Mouse (Mus musculus) frontal cortex, postnatal 36 days (tissue): ENCODE results near the gene 9130213A22Rik.

ENCODE experiments used
- DNase-seq, 2 experiments: peaks; one replicate each; pipeline ENCODE4 v3.0.0; 2022; ENCODE audit warnings: low spot score in 2 of 2

Gene 9130213A22Rik

DNA sequence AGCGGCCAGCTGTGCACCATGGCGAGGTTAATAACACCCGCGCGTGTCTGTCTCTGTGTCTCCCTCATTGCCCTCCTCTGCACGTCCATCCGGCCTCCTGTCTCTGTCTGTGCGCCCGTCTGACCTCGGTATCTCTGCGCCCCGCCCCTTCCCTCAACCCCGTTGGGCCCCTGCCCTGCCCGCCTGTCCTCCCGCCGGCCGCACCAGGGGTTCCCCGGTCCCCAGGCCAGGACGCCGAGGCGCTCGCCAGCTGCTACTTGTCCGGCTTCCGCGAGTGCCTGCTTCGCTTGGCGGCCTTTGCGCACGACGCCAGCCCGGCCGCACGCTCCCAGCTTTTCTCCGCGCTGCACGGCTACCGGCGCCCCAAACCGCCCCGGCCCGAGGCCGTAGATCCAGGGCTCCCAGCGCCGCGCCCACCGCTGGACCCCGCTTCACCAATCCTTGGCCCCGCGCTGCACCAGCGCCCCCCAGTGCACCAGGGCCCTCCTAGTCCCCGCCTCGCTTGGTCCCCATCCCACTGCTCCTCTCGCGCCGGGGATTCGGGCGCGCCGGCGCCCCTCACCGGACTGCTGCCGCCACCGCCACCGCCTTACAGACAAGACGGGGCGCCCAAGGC is at the start of gene 9130213A22Rik:
Gene 9130213A22Rik, minus strand, starts transcription at position 254 of the 616 bp plus-strand sequence.
- peak; percentile 84 to 88 for DNase-seq

DNA sequence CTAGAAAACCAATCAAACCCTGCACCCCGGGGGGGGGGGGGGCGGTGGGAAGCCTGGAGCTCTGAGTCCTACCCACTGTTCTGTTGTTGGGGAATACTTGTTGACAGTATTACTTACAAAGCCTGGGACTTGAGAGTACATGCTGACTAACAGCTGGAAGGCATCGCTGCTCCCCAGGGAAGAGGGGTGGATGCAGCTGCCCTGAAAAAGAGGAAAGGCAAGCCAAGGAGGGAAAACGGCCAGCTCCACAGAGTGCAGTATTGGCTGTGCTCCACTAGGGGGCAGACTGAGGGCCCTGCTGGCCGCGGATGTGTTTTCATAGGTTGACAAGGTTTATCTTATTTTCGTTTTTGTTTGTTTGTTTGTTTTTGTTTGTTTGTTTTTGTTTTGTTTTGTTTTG is 49.2 kb upstream of the 9130213A22Rik start:
- no peak for DNase-seq

DNA sequence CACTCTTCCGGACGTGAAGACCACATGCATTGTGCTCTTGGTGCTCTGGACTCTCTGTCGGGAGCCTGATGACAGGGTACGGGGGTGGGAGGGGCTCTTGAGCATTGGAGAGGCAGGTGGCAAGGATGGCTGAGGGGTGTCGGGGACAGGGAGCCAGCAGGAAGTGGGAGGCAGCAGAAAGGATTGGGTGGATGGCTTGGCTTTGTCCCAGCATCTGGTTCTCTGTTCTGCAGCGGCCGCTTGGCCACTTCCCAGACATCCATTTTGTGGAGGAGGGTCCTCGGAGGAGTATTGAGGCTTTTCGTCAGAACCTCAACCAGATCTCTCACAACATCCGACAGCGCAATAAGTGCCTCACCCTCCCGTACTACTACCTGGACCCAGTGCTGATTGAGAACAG is 46.9 kb upstream of the 9130213A22Rik start:
- peak; percentile 67 to 73 for DNase-seq

DNA sequence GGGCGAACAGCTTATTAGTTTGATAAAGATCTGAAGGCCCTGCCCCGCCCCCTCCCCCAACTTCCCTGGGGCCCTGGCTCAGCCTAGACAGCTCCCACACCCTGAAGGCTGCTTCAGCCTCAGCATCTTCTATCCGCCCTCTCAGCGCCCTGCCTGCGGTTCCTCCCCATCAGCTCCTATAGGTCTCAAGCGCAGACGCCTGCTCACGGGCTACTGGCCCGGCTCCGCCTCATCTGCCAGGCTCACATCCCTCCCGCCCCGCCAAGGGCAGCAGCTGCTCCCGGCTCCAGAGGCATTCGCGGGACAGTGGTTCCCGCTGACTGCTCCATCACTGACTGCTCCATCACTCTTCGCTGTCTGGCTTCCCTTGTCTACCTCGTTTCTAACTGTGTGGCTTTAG is 34.4 kb upstream of the 9130213A22Rik start, which contains the start of gene Alox12b:
Gene Alox12b, plus strand, starts transcription at position 190 of the 400 bp plus-strand sequence.
- DNase-seq: peak in 1 of 2 experiments; percentile 38

DNA sequence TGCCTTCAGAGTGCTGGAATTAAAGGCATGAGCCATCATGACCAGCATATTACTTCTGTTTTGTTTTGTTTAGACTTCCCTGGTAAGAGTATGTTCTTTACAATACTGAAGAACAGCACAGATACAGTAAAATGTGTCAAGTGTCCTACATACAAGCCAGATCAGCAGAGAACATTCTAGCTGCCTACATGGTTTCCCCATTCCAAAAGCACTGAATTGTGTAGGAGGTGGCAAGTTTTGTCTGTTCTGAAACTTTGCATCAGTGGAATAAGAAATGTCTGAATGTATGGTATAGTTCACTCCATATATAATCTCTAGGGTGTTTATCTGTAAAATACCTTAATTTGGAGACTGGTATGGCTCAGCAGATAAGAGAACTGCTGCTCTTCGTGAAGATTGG is 33.0 kb upstream of the 9130213A22Rik start:
- DNase-seq: peak in 1 of 2 experiments; percentile 52

DNA sequence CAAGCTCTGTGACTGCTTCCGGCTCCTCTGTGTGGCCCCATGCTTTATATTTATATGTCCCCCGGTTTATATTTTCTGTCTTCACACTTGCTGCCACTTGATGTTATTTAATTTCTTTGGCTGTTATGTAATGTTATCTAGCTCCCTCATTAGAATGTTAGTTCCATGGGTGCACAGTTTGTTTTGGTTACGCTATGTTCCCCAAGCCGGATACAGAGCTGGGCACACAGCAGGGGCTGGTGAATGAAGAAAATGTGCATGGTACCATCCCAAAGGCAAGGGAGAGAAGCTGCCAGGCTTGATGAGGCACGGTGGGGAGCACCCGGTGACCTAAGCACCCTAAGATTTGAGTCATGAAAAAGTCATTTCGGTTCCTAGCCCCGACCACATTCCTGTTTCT is 31.4 kb upstream of the 9130213A22Rik start:
- no peak for DNase-seq

DNA sequence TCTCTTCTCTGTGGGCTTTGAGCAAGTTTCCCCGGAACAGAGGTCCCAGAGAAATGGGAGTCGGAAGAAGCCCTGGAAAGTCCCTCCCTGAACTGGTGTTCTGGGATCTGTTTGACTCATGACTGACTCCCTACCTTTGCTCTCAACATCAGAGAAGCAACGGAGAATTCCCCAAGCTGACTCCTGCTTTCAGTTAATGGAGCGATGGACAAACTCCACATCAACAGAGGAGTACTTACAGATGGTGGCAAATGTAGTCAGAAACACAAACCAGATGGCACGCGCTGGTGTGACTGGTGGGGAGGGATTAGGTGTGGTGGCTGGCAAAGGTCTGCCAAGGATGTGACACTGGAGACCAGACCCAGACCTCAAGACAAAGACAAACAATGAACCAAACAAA is 28.6 kb upstream of the 9130213A22Rik start:
- DNase-seq: no peak

DNA sequence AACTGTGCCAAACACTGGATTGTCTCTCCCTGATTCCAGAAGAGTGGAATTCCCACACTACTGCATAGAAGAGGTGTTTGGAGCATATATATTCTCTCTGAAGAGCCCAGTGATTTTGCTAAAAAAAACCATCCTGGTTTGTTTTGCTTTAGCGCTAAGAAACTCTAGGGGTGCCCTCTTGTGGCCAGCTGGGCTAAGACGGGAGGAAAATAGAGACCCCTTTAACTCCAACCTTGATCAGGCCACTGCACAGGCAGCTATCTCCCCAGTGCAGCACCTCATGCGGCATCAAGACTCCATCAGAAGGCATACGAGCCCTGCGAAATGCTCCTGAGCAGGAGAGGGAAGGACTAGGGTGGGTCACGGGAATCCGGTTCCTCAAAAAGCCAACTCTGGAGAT is 28.1 kb upstream of the 9130213A22Rik start:
- DNase-seq: peak; percentile 38 to 57

DNA sequence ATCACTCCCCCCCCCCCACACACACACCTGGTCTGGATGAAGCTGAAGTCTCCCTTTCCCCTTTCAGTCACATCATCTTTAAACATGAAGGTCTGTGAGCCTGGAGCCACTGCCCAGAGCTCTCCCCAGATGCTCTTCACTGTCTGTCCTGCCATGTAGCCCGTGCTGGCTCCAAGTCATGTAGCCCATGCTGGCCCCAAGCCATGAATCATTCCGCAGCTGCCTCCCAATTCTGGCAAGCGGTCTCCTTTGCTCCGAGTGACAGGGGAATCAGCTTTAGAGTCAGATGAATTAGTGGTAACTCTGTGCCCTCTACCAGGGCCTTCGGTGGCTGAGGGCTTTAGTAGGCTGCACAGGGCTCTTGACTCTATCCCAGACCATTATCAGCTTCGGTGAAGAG is 27.3 kb upstream of the 9130213A22Rik start:
- DNase-seq: no peak

DNA sequence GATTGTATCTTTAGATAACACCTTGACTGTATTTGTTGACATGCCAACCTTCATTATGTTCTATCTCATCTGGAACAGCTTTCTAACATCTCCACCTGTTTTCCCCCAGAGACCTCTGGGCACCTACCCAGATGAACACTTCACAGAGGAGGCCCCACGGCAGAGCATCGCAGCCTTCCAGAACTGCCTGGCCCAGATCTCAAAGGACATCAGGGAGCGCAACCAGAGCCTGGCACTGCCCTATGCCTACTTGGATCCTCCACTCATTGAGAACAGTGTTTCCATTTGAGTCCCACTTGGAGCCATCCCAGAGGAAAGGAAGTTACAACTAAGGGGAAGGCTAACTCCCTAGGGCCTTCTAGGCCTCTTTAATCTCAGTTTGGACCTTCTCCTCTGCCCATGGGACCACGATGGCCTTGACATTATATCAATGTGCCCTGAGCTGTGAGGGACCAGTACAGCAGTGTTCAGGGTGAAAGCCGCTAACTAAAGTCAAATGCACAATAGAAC is 26.1 kb upstream of the 9130213A22Rik start:
- DNase-seq: no peak

DNA sequence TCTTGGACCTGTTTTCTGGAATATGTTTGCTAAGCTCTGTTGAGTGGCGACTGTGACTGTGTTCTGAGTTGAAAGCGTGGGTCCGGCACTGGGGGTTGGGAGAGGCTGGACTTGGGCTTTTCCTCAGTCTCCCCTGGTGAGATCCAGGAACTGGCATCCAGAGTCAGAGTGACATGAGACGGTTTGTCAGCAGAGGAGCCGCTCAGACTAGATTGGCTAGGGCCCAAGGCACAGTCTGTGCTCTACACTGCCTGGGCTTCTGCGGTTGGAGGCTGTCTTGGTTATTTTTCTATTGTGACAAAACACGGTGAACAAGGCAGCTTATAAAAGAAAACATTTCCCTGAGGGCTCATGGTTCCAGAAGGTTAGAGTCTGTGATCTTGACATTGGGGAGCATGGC is 25.2 kb upstream of the 9130213A22Rik start:
- DNase-seq: no peak

DNA sequence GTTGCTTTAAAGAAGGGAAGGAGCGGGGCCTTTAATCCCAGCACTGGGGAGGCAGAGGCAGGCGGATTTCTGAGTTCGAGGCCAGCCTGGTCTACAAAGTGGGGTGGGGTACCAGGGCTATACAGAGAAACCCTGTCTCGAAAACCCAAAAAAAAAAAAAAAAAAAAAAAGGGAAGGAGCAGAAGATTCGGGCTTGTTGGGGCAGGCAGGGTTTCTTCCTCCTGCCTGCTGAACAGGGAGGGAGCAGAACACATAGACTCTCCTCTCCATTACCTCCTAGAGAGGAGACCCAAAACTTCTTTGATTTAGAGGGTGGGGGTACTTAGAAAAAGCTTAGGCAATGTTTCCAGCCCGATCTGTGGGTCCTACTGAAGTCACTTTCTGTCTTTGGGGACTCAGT is 13.0 kb upstream of the 9130213A22Rik start:
- no peak for DNase-seq

DNA sequence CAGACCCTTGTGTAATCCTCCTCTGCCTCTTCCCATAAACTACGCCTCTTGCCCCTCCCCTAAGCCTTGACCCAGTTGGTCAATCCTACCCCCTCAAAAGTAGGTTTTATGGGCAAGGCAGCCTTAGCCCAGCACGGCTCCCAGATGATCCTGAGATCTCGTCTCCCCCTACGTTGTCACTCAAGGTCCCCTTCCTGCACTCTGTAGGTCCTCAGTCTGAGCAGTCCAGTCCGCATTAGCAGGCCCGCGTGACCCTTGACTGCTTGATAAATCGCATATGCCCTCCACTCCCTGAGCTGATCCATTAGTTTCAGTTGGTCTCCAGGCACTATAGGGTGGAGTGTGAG is 12.2 kb upstream of the 9130213A22Rik start:
- no peak for DNase-seq

DNA sequence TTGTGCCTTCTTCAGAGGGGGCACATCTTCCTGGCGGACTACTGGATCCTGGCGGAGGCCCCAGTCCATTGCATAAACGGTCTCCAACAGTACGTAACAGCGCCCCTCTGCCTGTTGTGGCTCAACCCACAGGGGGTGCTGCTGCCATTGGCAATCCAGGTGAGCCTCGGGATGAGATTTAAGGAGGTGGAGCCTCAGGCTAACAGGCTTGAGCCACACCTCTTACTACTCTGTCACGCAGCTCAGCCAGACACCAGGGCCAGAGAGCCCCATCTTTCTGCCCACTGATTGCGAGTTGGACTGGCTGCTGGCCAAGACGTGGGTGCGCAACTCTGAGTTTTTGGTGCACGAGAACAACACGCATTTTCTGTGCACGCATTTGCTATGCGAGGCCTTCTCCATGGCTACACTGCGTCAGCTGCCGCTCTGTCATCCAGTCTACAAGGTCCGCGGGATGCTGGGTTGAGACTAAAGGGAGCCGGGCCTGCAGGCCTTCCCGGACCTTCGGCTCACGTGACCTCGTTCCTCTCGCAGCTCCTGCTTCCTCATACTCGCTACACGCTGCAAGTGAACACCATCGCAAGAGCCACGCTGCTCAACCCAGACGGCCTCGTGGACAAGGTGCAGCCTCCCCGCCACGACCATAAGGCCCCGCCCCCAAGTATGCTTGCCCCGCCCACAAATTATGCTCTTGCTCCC is 11.7 kb upstream of the 9130213A22Rik start:
- peak; percentile 84 to 88 for DNase-seq

DNA sequence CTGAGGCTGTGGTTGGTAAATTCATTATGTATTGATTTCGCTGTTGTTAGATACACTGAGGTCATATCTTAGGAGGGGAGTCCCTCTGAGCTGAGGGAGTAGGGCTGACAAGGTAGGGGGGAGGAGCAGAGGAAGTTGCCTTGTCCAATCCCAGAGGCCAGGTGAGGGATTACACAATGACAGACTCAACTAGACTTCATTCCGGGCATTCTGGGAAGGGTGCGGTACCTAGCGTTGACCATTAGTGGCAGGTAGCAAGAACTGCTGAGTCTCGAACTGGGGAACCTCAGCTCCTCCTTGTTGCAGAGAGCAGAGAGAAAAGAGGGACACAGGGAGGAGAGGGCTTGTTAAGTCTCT is 11.2 kb upstream of the 9130213A22Rik start:
- no peak for DNase-seq

DNA sequence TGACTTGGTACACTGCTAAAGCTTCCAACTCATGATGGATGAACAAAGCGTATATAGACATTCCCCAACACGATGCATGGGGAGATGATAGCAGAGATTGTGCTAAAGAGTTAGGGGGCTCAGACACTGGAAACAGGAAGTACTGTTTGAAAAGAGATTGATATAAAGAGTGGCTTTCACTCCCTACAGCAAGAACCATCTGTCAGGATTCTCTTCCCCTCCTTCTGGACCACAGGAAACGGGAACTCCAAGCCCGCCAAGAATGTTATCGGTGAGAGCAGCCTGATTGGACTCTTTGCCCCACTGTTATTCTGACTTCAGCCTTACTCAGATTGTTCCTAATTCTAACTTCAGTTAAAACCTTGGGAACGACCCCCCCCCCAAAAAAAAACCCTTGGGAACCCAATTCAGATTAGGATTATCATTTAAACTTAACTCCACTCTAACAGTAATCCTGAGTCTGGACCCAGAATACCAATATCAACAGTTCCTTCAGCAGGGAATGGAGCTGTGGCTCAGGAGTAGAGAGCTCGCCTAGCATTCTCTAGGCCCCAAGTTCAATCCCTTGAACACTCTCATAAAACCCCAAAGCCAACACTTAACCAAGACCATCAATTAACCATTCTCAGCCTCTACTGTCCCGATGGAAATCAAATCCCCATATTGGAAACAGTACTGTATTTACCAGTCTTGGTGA is 6.2 kb upstream of the 9130213A22Rik start:
- DNase-seq: no peak

DNA sequence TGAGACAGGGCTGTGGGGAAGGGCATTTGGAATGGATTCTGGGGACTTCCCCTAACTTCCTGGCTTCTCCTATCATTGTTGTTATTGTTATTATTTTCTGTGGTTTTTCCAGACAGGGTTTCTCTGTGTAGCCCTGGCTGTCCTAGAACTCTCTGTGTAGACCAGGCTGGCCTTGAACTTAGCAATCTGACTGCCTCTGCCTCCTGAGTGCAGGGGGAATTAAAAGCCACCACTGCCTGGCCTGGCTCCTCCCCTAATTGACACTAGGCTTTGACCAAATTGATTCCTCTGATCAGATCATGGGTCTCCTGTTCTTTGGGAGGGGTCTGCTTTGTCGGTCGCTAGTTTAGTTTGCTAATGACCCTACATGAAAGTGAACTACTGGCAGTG is 4.3 kb upstream of the 9130213A22Rik start:
- peak in 1 of 2 experiments; percentile 1 for DNase-seq

DNA sequence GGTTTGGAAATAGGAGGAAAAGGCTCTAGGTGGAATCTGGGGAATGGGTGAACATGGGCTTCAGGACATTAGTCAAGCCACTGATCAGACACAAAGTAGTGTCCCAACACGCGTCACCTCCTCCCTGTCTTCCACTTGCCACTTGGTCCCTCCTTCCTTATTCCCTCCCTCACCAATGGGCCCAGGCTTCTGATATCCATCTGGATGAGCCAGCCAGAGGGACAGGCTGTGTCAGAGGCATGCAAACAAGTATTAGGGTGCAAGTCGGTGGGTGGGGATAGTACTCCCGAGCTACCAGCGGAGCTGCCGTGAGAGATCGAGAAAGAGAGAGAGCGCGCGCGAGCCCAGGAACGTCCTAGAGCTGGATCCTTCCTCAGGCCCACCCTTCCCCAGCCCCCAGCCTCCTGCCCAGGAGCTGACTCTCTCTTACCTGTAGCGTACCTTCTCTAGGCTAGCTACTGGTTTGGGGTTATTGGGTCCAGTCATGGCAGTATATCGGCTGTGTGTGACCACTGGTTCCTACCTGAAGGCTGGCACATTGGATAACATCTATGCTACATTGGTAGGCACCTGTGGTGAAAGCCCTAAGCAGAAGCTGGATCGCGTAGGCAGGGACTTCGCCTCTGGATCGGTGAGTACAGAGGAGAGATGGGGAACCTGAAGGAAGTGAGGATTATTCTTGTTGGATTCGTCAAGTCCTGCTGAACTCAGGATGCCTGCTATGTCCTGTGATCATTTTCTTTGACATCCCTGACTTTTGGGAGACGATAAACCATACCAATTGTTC is 3.7 kb upstream of the 9130213A22Rik start:
- peak in 1 of 2 experiments; percentile 2 for DNase-seq

DNA sequence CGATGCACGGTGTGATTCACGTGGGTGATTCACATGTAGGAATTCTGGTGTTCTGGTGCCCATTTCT is 3.3 kb upstream of the 9130213A22Rik start, which contains the start of gene Aloxe3:
Gene Aloxe3, plus strand, starts transcription at position 45 of the 67 bp plus-strand sequence.
- DNase-seq: no peak

DNA sequence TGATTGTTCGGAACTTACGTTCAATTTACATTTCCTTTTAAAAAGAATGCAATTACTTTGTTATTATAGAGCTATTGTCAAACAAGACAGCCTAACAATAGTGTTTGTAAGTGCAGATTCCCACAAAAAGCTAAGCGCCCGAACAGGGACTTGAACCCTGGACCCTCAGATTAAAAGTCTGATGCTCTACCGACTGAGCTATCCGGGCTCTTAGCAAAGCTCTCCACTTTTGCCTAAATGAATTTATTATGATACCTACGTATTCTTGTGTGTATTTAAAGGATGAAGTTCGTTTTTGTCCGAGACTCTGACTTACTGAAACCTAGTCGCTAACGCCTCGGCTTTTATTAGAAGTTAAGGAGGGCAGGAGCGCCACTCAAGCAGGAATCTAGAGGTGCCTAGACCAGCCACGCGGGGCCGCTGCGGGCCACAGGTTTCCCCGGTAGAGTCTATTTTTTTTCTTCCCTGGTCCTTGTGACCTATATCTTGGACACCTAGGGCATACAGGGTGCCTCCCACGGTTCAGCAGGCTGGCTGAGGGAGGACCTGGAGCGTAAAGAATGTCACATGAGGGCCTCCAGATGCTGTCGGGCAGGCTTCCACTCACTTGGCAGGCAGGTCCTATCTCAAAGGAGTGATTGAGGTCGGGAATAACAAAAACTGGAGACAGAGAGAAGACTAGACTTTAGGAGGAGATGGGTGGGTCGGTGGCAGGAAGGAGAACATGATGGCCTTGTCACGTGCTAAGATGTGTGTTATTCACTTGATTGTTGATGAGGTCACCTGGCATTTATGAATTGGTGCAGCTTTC is 2.9 kb upstream of the 9130213A22Rik start:
- DNase-seq: peak; percentile 78 to 82

DNA sequence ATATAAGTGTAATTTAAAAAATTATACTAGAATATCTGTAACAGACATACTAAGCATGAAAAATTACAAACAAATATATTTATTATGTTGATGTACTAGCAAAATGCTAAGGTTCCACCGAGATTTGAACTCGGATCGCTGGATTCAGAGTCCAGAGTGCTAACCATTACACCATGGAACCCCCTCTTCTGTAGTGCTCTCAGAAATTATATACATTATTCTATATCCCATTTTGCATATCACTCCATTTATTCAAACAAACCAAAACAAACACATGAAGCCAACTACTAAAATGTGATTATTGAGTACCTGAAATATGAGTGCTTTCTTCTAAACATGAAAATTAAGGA is 2.1 kb upstream of the 9130213A22Rik start:
- peak; percentile 65 to 79 for DNase-seq
